Mouse (Mus musculus): ENCODE measurements around the gene 4930430F08Rik.
"Not testable (repeated sequence)": the region's sequence is repeated elsewhere in the genome, so short reads cannot be mapped to it uniquely, and the experiment has no call there.

4930430F08Rik gene

GRCm38 (mm10) chr10:100590323-100590722 lies at the start of gene 4930430F08Rik, which contains the start of gene 1700017N19Rik:
4930430F08Rik (minus strand) TSS chr10:100590423.
1700017N19Rik (plus strand) TSS chr10:100590484.
- DNase-seq = no peak

- peak; percentile 30 for DNase-seq
Measured at GRCm38 (mm10) chr10:100629762-100630438, 39.7 kb upstream of the 4930430F08Rik start.

- DNase-seq = no peak
Measured at GRCm38 (mm10) chr10:100622494-100622893, 32.3 kb upstream of the 4930430F08Rik start.

- no peak for DNase-seq
Measured at GRCm38 (mm10) chr10:100620040-100620439, 29.8 kb upstream of the 4930430F08Rik start.

GRCm38 (mm10) chr10:100619474-100619873 lies 29.3 kb upstream of the 4930430F08Rik start:
- DNase-seq = no peak

- no peak for DNase-seq
Measured at GRCm38 (mm10) chr10:100617233-100617903, 27.1 kb upstream of the 4930430F08Rik start.

GRCm38 (mm10) chr10:100604254-100604653 lies 14.0 kb upstream of the 4930430F08Rik start:
- no peak for DNase-seq

GRCm38 (mm10) chr10:100603511-100603910 lies 13.3 kb upstream of the 4930430F08Rik start:
- DNase-seq = no peak

- no peak for DNase-seq
Measured at GRCm38 (mm10) chr10:100598339-100598738, 8.1 kb upstream of the 4930430F08Rik start.

GRCm38 (mm10) chr10:100588932-100589388 lies 1.3 kb downstream of the 4930430F08Rik start:
- DNase-seq = peak; percentile 91

GRCm38 (mm10) chr10:100588524-100588923 lies 1.7 kb downstream of the 4930430F08Rik start:
- no peak for DNase-seq

- DNase-seq = no peak
Measured at GRCm38 (mm10) chr10:100584178-100584577, 6.0 kb downstream of the 4930430F08Rik start.

- DNase-seq = no peak
Measured at GRCm38 (mm10) chr10:100575294-100575693, 14.9 kb downstream of the 4930430F08Rik start.

- no peak for DNase-seq
Measured at GRCm38 (mm10) chr10:100574505-100575149, 15.6 kb downstream of the 4930430F08Rik start.

- DNase-seq = no peak
Measured at GRCm38 (mm10) chr10:100571707-100572106, 18.5 kb downstream of the 4930430F08Rik start.

GRCm38 (mm10) chr10:100564112-100564511 lies 26.1 kb downstream of the 4930430F08Rik start:
- no peak for DNase-seq

GRCm38 (mm10) chr10:100560194-100560883 lies 29.9 kb downstream of the 4930430F08Rik start:
- not testable (repeated sequence) for DNase-seq

- DNase-seq = no peak
Measured at GRCm38 (mm10) chr10:100556566-100557175, 33.6 kb downstream of the 4930430F08Rik start.

GRCm38 (mm10) chr10:100524499-100525390 lies 65.5 kb downstream of the 4930430F08Rik start:
- no peak for DNase-seq

- DNase-seq = no peak
Measured at GRCm38 (mm10) chr10:100522330-100522729, 67.9 kb downstream of the 4930430F08Rik start.

All from thymus, postnatal 14 days (tissue).